Mouse (Mus musculus) gastrocnemius, adult 2 months (tissue): ENCODE data around the gene Olfr111. TPM values are rescaled to one million over a fixed set of nuclear protein-coding genes. Genes with fewer than 3 reads are reported as not detected.

Source experiments
- DNase-seq: peaks from one replicate; pipeline ENCODE4 v3.0.0; 2022
- H3K27ac ChIP-seq: fragments of 200-600 bp; 2 replicates; pipeline ENCODE4 v1.8.1; 2022; ENCODE audit warnings: mild to moderate bottlenecking
- H3K4me3 ChIP-seq: fragments of 200-600 bp; 2 replicates; pipeline ENCODE4 v1.8.1; 2022; ENCODE audit warnings: mild to moderate bottlenecking, moderate library complexity
- CTCF ChIP-seq: fragments of 200-600 bp; IDR thresholded peaks from 2 replicates; pipeline ENCODE4 v1.8.1; 2022; ENCODE audit warnings: antibody characterized with exemption, mild to moderate bottlenecking, moderate library complexity
- intact Hi-C: fragments of 180-260 bp; cut with DNase I; formaldehyde crosslinking; loops from one replicate; pipeline ENCODE4 v1.15.1; 2025
- total RNA-seq, 2 experiments: library from RNA; stranded (reverse); gene quantifications; 2 replicates each; pipeline ENCODE4 v1.2.3; 2021

The Olfr111 gene
- total RNA-seq, 2 experiments from 2014 or later = not detected

GRCm38 (mm10) chr17:37577563-37577962, 69.7 kb downstream of the Olfr111 start, which contains the start of gene Olfr113:
Gene Olfr113, minus strand, starts transcription at chr17:37577663.
- intact Hi-C loops = no loop called here
- no peak within 1 kb of the TSS for H3K4me3 ChIP-seq
- no peak for TF ChIP-seq CTCF
- DNase-seq = no peak
- no peak within 1 kb of the TSS for H3K27ac ChIP-seq

Other genes with a start within 250 kb of the Olfr111 start
- not detected for gene Olfr98, start 244.3 kb upstream of the Olfr111 start, total RNA-seq
- 1 to 10 TPM in 1 of 2 experiments, under 1 TPM in 1; 0.77 to 1.6 TPM for gene H2-M3, start 237.8 kb upstream of the Olfr111 start, total RNA-seq
- gene Olfr99, start 224.6 kb upstream of the Olfr111 start, total RNA-seq = not detected
- not detected for gene Olfr101, start 203.7 kb upstream of the Olfr111 start, total RNA-seq
- gene Olfr102, start 191.0 kb upstream of the Olfr111 start, total RNA-seq = not detected
- not detected for gene Olfr103, start 168.3 kb upstream of the Olfr111 start, total RNA-seq
- gene Olfr104-ps, start 148.4 kb upstream of the Olfr111 start, total RNA-seq = not detected
- not detected for gene Olfr105-ps, start 129.0 kb upstream of the Olfr111 start, total RNA-seq
- not detected for gene Olfr106-ps, start 117.6 kb upstream of the Olfr111 start, total RNA-seq
- gene Olfr107, start 108.8 kb upstream of the Olfr111 start, total RNA-seq = not detected
- not detected for gene Olfr108, start 62.5 kb upstream of the Olfr111 start, total RNA-seq
- gene Olfr109, start 49.1 kb upstream of the Olfr111 start, total RNA-seq = not detected
- not detected for gene H2-M2, start 24.5 kb upstream of the Olfr111 start, total RNA-seq
- gene Olfr110, start 15.6 kb upstream of the Olfr111 start, total RNA-seq = not detected
- not detected for gene Olfr112, start 61.4 kb downstream of the Olfr111 start, total RNA-seq
- gene Olfr113, start 69.6 kb downstream of the Olfr111 start, total RNA-seq = not detected
- gene Olfr114, start 84.7 kb downstream of the Olfr111 start, total RNA-seq = not detected
- not detected for gene Olfr115, start 119.1 kb downstream of the Olfr111 start, total RNA-seq
- gene Olfr116, start 119.2 kb downstream of the Olfr111 start, total RNA-seq = not detected
- not detected for gene Olfr117, start 155.8 kb downstream of the Olfr111 start, total RNA-seq
- gene Olfr118, start 159.0 kb downstream of the Olfr111 start, total RNA-seq = not detected
- gene Olfr119, start 188.5 kb downstream of the Olfr111 start, total RNA-seq = not detected
- not detected for gene Olfr120, start 213.8 kb downstream of the Olfr111 start, total RNA-seq
- gene Olfr121, start 240.8 kb downstream of the Olfr111 start, total RNA-seq = not detected